Mouse (Mus musculus) lung, postnatal 25 days (tissue): Measurements from ENCODE around the gene Cyb5rl.
"Not testable (repeated sequence)": the region's sequence is repeated elsewhere in the genome, so short reads cannot be mapped to it uniquely, and the experiment has no call there.

Source experiments
- DNase-seq: peaks from one replicate; pipeline ENCODE4 v3.0.0; 2022; ENCODE audit warnings: low spot score

The Cyb5rl gene

GRCm38 (mm10) chr4:107109181-107109580 lies 42.4 kb downstream of the Cyb5rl start:
- not testable (repeated sequence) for DNase-seq

GRCm38 (mm10) chr4:107114278-107114677 lies 47.5 kb downstream of the Cyb5rl start:
- no peak for DNase-seq

GRCm38 (mm10) chr4:107117741-107118385 lies 51.1 kb downstream of the Cyb5rl start:
- no peak for DNase-seq

GRCm38 (mm10) chr4:107119056-107119455 lies 52.3 kb downstream of the Cyb5rl start:
- peak; percentile 31 for DNase-seq

GRCm38 (mm10) chr4:107120676-107121075 lies 53.9 kb downstream of the Cyb5rl start:
- no peak for DNase-seq

- DNase-seq: no peak
Observed at GRCm38 (mm10) chr4:107121165-107121943, 54.6 kb downstream of the Cyb5rl start.

- DNase-seq: no peak
Observed at GRCm38 (mm10) chr4:107124376-107124775, 57.6 kb downstream of the Cyb5rl start.

GRCm38 (mm10) chr4:107125101-107125500 lies 58.3 kb downstream of the Cyb5rl start:
- DNase-seq: no peak

- no peak for DNase-seq
Observed at GRCm38 (mm10) chr4:107126389-107126788, 59.6 kb downstream of the Cyb5rl start.

- DNase-seq: no peak
Observed at GRCm38 (mm10) chr4:107126891-107127524, 60.2 kb downstream of the Cyb5rl start.

- DNase-seq: no peak
Observed at GRCm38 (mm10) chr4:107127901-107128669, 61.3 kb downstream of the Cyb5rl start.

- no peak for DNase-seq
Observed at GRCm38 (mm10) chr4:107129373-107129772, 62.6 kb downstream of the Cyb5rl start.

GRCm38 (mm10) chr4:107130534-107130933 lies 63.7 kb downstream of the Cyb5rl start:
- no peak for DNase-seq

- DNase-seq: no peak
Observed at GRCm38 (mm10) chr4:107134891-107135290, 68.1 kb downstream of the Cyb5rl start.

- DNase-seq: no peak
Observed at GRCm38 (mm10) chr4:107135663-107136062, 68.9 kb downstream of the Cyb5rl start.

GRCm38 (mm10) chr4:107136531-107136930 lies 69.7 kb downstream of the Cyb5rl start:
- no peak for DNase-seq
